Mouse (Mus musculus) bone marrow macrophage, adult 2 months (primary cell): ENCODE results near the gene Mt2.

Source experiments
- CTCF ChIP-seq: IDR thresholded peaks from 2 replicates; pipeline ENCODE4 v1.5.1; 2012; ENCODE audit warnings: low read depth, mild to moderate bottlenecking, low read length, moderate library complexity
- POLR2A ChIP-seq: IDR thresholded peaks from 2 replicates; pipeline ENCODE4 v1.6.1; 2012; ENCODE audit warnings: mild to moderate bottlenecking, low read depth, low read length, borderline replicate concordance

- TF ChIP-seq POLR2A (no peak), CTCF (no peak)
Measured at GRCm38 (mm10) chr8:94130126-94130525, 42.3 kb upstream of the Mt2 start.
